In the genomic region with DNA sequence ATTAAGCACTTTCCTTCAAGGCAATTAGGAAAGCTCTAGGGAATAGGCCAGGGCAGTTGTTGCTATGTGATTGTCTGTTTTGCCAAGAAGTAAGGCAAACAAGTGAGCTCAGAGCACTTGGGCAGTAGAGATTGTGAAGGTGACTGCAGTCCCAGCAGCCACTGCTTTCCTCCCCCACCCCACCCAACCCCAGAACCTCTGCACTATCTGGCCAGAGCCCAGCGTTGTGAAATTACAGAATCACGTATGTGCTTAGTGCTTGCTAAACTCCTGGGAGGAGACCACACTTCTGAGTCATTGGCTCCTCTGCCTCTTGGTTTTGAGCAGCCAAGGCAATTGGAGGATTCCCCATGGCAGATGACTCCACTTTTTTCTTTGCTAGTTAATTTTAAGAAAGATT, we compare ENCODE assay signal across 10 mouse cellular contexts. TPM values are rescaled to one million over a fixed set of nuclear protein-coding genes. Genes with fewer than 3 reads are reported as not detected.
DNase-seq lines count a peak whose midpoint lies in the region; TF ChIP-seq lines count a peak whose summit lies in the region.
"Had no signal": no experiment of that assay in that cellular context is flagged by ENCODE, and none has a peak within 500 bp of the region (broad histone marks: within the 10 kb centered on the region; RNA-seq: fewer than 3 reads in every experiment).

No protein-coding gene starts in this region.

- 31% methylated on average over 2 of the region's 2 CpGs for WGBS in lung, adult 2 months

- intact Hi-C loops in left cerebral cortex, adult 2 months (cut with DNase I): no loop called here

- TF ChIP-seq CTCF in lung, adult 2 months (IDR thresholded peaks at IDR 0.05; ENCODE audit: insufficient read depth, low read length): no peak
- TF ChIP-seq CTCF in left cerebral cortex, adult 2 months (IDR thresholded peaks at IDR 0.05): no peak

- TF ChIP-seq POLR2A in lung, adult 2 months (IDR thresholded peaks at IDR 0.05; ENCODE audit: borderline replicate concordance, extremely low read depth, low read depth, low read length): no peak

- H3K4me3 ChIP-seq in lung, adult 2 months (replicated peaks; ENCODE audit: extremely low read depth, low read depth, low read length): no peak overlapping the region
- no peak overlapping the region for H3K4me3 ChIP-seq in left cerebral cortex, adult 2 months
- H3K4me3 ChIP-seq: megakaryocyte, embryonic 14.5 days had no signal

- no peak overlapping the region for H3K27ac ChIP-seq in left cerebral cortex, adult 2 months

- peak; percentile 36 for DNase-seq in ovary, postnatal 36 days (ENCODE audit: low spot score)
- no peak for DNase-seq in ovary, postnatal 14 days (ENCODE audit: low spot score)
- DNase-seq in gastrocnemius, adult 18-20 months (ENCODE audit: low spot score): peak; percentile 77
- peak; percentile 69 for DNase-seq in lung, adult 2 months
- peak; percentile 47 to 65 for DNase-seq in urinary bladder, postnatal 4 days (ENCODE audit: low spot score in 2 of 2)
- no peak for DNase-seq in frontal cortex, postnatal 14 days (ENCODE audit: low spot score in 2 of 2)
- DNase-seq in left cerebral cortex, adult 2 months (ENCODE audit: extremely low spot score in 1 of 2, low spot score in 2 of 2): no peak
- no peak for DNase-seq in embryo, embryonic 10.5 days (ENCODE audit: low spot score)
- DNase-seq: kidney, adult 11 months had no signal

- peaks cover 8% of the 10 kb centered on the region for H3K4me1 ChIP-seq in lung, adult 2 months (ENCODE audit: control insufficient read depth, insufficient read depth, low read length)

RNA-seq across cellular contexts. Expression of a gene that starts 59.7 kb away (rescaled TPM):
- total RNA-seq in gastrocnemius, adult 18-20 months (2021): 10 to 100 TPM; 12.4 to 21.7 TPM
- 31.3 and 46.6 TPM in 2 replicates for polyA plus RNA-seq in lung, adult 2 months (2012; rRNA removed)
- 10 to 100 TPM; 94.4 to 98.9 TPM for total RNA-seq in left cerebral cortex, adult 2 months (2021)

Comparison
In these comparisons a context has a peak if more than half of its experiments do, and no peak if none do; other contexts are left out.
1. DNase-seq: peak in ovary, postnatal 36 days (single experiment), gastrocnemius, adult 18-20 months (single experiment), lung, adult 2 months (single experiment) and urinary bladder, postnatal 4 days (2 of 2); none in ovary, postnatal 14 days (single experiment), frontal cortex, postnatal 14 days (0 of 2), left cerebral cortex, adult 2 months (0 of 2) and embryo, embryonic 10.5 days (single experiment).
2. RNA of a gene that starts 59.7 kb away (total RNA-seq): 94.4 to 98.9 TPM in left cerebral cortex, adult 2 months; 12.4 to 21.7 TPM in gastrocnemius, adult 18-20 months; every median in the first group is over 4 times any median in the second.